Mouse (Mus musculus) bone marrow macrophage, adult 2 months (primary cell): Measurements from ENCODE around the gene Setd2.

Source experiments
- CTCF ChIP-seq: IDR thresholded peaks from 2 replicates; pipeline ENCODE4 v1.5.1; 2012; ENCODE audit warnings: low read depth, mild to moderate bottlenecking, low read length, moderate library complexity
- POLR2A ChIP-seq: IDR thresholded peaks from 2 replicates; pipeline ENCODE4 v1.6.1; 2012; ENCODE audit warnings: mild to moderate bottlenecking, low read depth, low read length, borderline replicate concordance

DNA sequence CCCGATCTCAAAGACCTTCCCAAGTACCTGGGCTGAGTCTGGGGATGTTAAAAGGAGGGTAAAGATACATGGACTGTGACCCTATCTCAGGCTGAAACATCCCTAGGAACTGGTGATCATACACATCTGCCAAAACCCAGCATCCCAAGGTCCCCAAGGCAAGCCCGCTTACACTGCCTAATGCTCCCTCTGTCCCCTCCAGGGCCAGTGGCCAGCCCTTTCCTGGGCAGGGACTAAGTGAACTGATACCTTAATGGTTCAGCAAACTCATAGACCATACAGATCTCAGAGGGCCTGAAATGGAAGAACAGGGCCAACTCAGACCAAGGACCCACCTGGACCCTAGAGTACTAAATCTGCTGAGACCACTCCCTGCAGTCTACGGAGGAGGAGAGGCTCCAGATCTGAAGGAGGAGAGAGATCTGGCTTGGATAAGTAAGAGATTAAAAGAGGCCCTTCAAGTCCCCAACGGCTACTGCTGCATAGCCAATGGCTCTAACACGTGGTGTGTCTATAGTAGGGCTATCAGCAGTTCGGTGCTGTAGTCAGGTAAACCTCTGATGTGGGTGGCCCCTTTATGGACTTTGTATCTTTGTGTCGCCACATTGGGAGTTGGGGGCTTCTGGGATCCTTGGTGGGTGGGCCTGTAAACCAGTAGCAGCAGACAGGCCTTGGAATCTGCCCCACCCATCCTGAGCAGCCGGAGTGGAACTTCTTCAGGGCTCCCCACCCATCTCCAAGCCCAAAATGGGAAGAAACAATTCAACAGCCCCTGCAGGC, 91.2 kb downstream of the Setd2 start:
- TF ChIP-seq POLR2A (no peak), CTCF (no peak)
